Mouse (Mus musculus): ENCODE measurements around the gene Map1lc3b. TPM values are rescaled to one million over a fixed set of nuclear protein-coding genes. Genes with fewer than 3 reads are reported as not detected.

Gene Map1lc3b
- polyA plus RNA-seq, 1 experiment from 2014 or later = 205 TPM

DNA sequence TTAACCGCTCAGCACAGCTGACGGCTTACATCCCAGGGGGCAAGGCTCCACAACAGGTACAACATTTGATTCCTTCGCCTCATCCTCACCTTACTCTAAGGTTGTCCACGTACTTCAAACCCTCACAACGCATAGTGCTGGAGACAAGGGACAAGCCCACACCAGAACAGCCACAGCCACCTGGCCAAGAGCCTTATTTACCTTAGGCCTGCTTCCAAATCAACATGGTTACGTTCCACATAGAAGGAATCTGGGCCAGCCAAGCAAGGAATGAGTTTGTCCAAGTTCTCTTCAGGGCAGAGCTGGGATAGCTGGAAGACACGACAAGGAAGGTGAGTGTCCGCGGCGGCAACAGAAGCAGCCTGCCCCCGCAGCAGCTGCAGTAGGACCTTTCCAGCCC, 19.8 kb downstream of the Map1lc3b start:
- no peak overlapping the region for H3K4me3 ChIP-seq (ENCODE audit: low read depth, low read length)
- no peak overlapping the region for H3K4me2 ChIP-seq (ENCODE audit: low read depth, low read length)
- H3K27ac ChIP-seq (ENCODE audit: low read depth) = no peak overlapping the region
- peaks cover 3% of the 10 kb centered on the region for H3K36me3 ChIP-seq (replicated peaks; ENCODE audit: insufficient read depth, low read length)
- H3K4me1 ChIP-seq (ENCODE audit: insufficient read depth) = no peaks in the 10 kb centered on the region
- H3K9ac ChIP-seq (replicated peaks) = no peak overlapping the region
- ATAC-seq (no peak), DNase-seq (no peak)
- H3K9me3 ChIP-seq (ENCODE audit: low read length) = no peaks in the 10 kb centered on the region
- 83% methylated on average over 11 of the region's 11 CpGs for WGBS (ENCODE audit: insufficient replicate concordance)
- no peaks in the 10 kb centered on the region for H3K27me3 ChIP-seq (ENCODE audit: insufficient read depth, low read length)
- TF ChIP-seq EP300 (IDR thresholded peaks at IDR 0.05; ENCODE audit: low read depth) (no peak), CTCF (IDR thresholded peaks at IDR 0.05; ENCODE audit: low read depth) (no peak)

- ATAC-seq = no peak
- no peak overlapping the region for H3K9ac ChIP-seq (replicated peaks)
- no peaks in the 10 kb centered on the region for H3K4me1 ChIP-seq (ENCODE audit: insufficient read depth)
- no peak for DNase-seq
- H3K27me3 ChIP-seq (ENCODE audit: insufficient read depth, low read length) = no peaks in the 10 kb centered on the region
- H3K27ac ChIP-seq (ENCODE audit: low read depth) = no peak overlapping the region
- H3K9me3 ChIP-seq (ENCODE audit: low read length) = no peaks in the 10 kb centered on the region
- H3K4me2 ChIP-seq (ENCODE audit: low read depth, low read length) = no peak overlapping the region
- TF ChIP-seq EP300 (IDR thresholded peaks at IDR 0.05; ENCODE audit: low read depth) = no peak
- H3K36me3 ChIP-seq (replicated peaks; ENCODE audit: insufficient read depth, low read length) = no peaks in the 10 kb centered on the region; the same call in 1 of the 2 replicates
- H3K4me3 ChIP-seq (ENCODE audit: low read depth, low read length) = no peak overlapping the region
Measured at GRCm38 (mm10) chr8:121613419-121613818, 23.3 kb downstream of the Map1lc3b start.

DNA sequence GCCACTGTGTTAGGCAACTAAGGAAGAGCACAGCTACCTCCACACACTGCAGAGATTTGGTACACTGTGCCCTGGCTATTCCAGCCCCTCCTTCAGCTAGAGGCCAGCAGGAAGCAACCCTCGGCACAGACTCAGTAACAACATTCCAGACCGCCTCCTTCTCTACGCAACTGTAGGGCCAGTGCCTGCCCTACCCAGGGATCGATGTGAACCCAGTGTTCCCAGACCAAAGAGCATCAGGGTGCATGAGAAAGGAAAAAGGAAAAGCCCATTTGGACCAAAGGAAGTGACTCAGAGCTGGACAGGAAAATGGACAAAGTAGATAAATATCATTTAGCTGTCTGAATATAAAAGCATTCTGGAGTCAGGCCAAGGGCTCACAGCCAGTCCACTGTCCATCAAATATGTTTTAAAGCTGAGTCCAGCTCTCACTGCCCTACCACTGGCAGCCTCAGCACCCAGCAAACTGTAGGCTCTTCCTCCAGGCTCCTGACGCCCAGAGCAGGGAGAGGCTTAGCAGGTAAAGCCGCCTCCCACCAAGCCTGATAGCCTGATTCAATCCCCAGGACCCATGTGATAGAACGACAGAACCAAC, 29.3 kb downstream of the Map1lc3b start:
- Histone ChIP-seq H3K27me3 (ENCODE audit: insufficient read depth, low read length) (no peaks in the 10 kb centered on the region), H3K36me3 (replicated peaks; ENCODE audit: insufficient read depth, low read length) (no peaks in the 10 kb centered on the region; the same call in 1 of the 2 replicates), H3K27ac (ENCODE audit: low read depth) (peak overlapping the region; percentile 56), H3K9ac (replicated peaks) (no peak overlapping the region), H3K4me1 (ENCODE audit: insufficient read depth) (peaks cover 17% of the 10 kb centered on the region), H3K4me2 (ENCODE audit: low read depth, low read length) (no peak overlapping the region), H3K4me3 (ENCODE audit: low read depth, low read length) (no peak overlapping the region), H3K9me3 (ENCODE audit: low read length) (no peaks in the 10 kb centered on the region)
- WGBS (ENCODE audit: insufficient replicate concordance) = 38% methylated on average over 7 of the region's 7 CpGs
- DNase-seq (peak; percentile 52), ATAC-seq (peak; percentile 94)
- TF ChIP-seq CTCF (IDR thresholded peaks at IDR 0.05; ENCODE audit: low read depth) (no peak), EP300 (IDR thresholded peaks at IDR 0.05; ENCODE audit: low read depth) (peak; percentile 82)

DNA sequence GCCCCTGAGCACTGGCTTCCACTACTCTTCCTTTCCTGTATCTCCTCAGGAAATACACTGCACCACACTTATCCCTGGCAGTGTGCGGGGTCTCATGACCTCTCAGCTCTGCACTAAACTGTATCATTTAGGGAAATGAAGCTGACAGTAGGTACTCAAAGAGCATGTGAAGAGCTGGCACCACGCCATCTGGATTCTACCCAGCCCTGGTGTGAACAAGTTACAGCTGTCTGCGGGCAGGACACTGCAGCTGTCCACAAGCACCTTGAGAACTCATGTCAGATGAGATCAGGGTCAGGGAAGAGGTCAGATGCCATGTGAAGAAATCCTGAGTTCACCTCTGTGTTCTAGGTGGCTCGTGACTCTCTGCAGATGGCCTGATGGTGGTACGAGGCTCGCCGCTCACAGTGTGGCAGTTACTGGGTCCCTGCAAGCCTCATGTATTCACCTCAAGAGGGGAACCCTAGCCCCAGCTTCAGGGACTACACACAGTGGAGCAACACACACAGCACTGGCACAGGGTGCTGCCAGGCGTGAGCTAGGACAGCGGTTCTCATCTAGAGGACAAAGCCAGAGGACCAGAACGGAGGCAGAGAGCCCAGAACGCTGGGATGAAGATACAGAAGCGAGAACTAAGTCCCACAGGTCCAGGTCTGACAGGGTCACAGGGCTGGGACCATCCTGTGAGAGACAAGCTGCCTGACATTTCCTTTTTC, 30.8 kb downstream of the Map1lc3b start:
- Histone ChIP-seq H3K27ac (ENCODE audit: low read depth) (peak overlapping the region; percentile 56; the same call in 1 of the 2 replicates), H3K36me3 (replicated peaks; ENCODE audit: insufficient read depth, low read length) (no peaks in the 10 kb centered on the region; the same call in 1 of the 2 replicates), H3K27me3 (ENCODE audit: insufficient read depth, low read length) (no peaks in the 10 kb centered on the region), H3K4me2 (ENCODE audit: low read depth, low read length) (no peak overlapping the region), H3K9ac (replicated peaks) (no peak overlapping the region), H3K4me3 (ENCODE audit: low read depth, low read length) (no peak overlapping the region), H3K4me1 (ENCODE audit: insufficient read depth) (peaks cover 17% of the 10 kb centered on the region), H3K9me3 (ENCODE audit: low read length) (no peaks in the 10 kb centered on the region)
- peak; percentile 62 for DNase-seq
- WGBS (ENCODE audit: insufficient replicate concordance) = 78% methylated on average over 12 of the region's 12 CpGs
- ATAC-seq = no peak
- TF ChIP-seq EP300 (IDR thresholded peaks at IDR 0.05; ENCODE audit: low read depth) (no peak), CTCF (IDR thresholded peaks at IDR 0.05; ENCODE audit: low read depth) (no peak)

DNA sequence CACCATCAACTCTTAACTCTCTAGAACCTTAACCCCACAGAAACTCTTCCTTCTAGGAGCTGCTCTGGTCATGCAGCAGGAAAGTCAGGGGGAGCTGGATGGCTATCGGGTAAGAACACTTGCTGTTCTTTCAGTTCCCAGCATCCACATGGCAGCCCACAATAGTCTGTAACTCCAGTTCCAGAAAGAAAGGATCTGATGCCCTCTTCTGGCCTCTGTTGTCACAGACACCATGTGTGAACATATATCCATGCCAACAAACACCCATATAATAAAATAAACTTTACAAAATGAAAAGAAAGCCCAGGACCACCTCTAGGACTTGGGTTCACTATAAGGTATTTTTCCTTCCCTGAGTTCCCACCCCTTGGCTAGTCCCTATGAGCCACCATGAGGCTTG, 31.7 kb downstream of the Map1lc3b start:
- H3K36me3 ChIP-seq (replicated peaks; ENCODE audit: insufficient read depth, low read length) = no peaks in the 10 kb centered on the region; the same call in 1 of the 2 replicates
- H3K27me3 ChIP-seq (ENCODE audit: insufficient read depth, low read length) = no peaks in the 10 kb centered on the region
- H3K4me2 ChIP-seq (ENCODE audit: low read depth, low read length) = no peak overlapping the region
- H3K9ac ChIP-seq (replicated peaks) = no peak overlapping the region
- H3K27ac ChIP-seq (ENCODE audit: low read depth) = no peak overlapping the region
- no peaks in the 10 kb centered on the region for H3K9me3 ChIP-seq (ENCODE audit: low read length)
- TF ChIP-seq CTCF (IDR thresholded peaks at IDR 0.05; ENCODE audit: low read depth) (peak; percentile 34), EP300 (IDR thresholded peaks at IDR 0.05; ENCODE audit: low read depth) (no peak)
- ATAC-seq (no peak), DNase-seq (no peak)
- H3K4me3 ChIP-seq (ENCODE audit: low read depth, low read length) = no peak overlapping the region
- H3K4me1 ChIP-seq (ENCODE audit: insufficient read depth) = peaks cover 17% of the 10 kb centered on the region
- 46% methylated on average over 1 of the region's 1 CpGs for WGBS (ENCODE audit: insufficient replicate concordance)

DNA sequence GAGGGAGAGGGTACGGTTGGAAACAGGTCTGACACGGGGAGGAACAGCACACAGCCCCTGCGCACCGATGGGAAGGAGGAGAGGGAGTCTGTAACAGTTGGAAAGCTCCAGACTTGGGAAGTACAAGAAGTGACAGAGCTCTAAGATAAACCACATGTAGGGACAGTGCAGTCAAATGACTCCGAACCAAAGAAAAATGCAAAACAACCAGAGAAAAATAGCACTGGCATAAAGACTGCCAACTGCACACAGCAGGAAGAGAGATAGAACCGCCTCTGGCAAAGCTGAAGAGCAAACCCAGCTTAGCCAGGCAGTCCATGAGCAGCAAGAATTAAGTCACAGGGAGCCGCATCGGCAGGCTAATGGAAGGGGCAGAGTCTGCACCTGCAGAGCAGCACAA, 32.9 kb downstream of the Map1lc3b start:
- Histone ChIP-seq H3K4me2 (ENCODE audit: low read depth, low read length) (no peak overlapping the region), H3K4me1 (ENCODE audit: insufficient read depth) (peaks cover 17% of the 10 kb centered on the region), H3K9ac (replicated peaks) (no peak overlapping the region), H3K9me3 (ENCODE audit: low read length) (no peaks in the 10 kb centered on the region), H3K4me3 (ENCODE audit: low read depth, low read length) (no peak overlapping the region), H3K27ac (ENCODE audit: low read depth) (no peak overlapping the region), H3K27me3 (ENCODE audit: insufficient read depth, low read length) (no peaks in the 10 kb centered on the region), H3K36me3 (replicated peaks; ENCODE audit: insufficient read depth, low read length) (no peaks in the 10 kb centered on the region; the same call in 1 of the 2 replicates)
- TF ChIP-seq EP300 (IDR thresholded peaks at IDR 0.05; ENCODE audit: low read depth) = no peak
- TF ChIP-seq CTCF (IDR thresholded peaks at IDR 0.05; ENCODE audit: low read depth) = no peak
- 85% methylated on average over 8 of the region's 8 CpGs for WGBS (ENCODE audit: insufficient replicate concordance)
- DNase-seq = no peak
- no peak for ATAC-seq

Data from liver, postnatal 0 days (tissue).